Mouse (Mus musculus) spleen, postnatal 36 days (tissue): Measurements from ENCODE around the gene Tmprss6.
A peak's percentile ranks its signal among the peaks of the same experiment; 100 is the strongest.

Experiments
- DNase-seq, 2 experiments: peaks; one replicate each; pipeline ENCODE4 v3.0.0; 2022; ENCODE audit warnings: low spot score in 2 of 2, mixed read lengths in 1 of 2

Tmprss6 gene

GRCm38 (mm10) chr15:78447746-78448535, 20.5 kb downstream of the Tmprss6 start:
- DNase-seq = peak; percentile 78 to 85

- DNase-seq = no peak
Observed at GRCm38 (mm10) chr15:78447121-78447520, 21.3 kb downstream of the Tmprss6 start.

GRCm38 (mm10) chr15:78443857-78444256, 24.6 kb downstream of the Tmprss6 start:
- DNase-seq = no peak

GRCm38 (mm10) chr15:78442231-78442630, 26.2 kb downstream of the Tmprss6 start:
- DNase-seq = no peak

GRCm38 (mm10) chr15:78438973-78439372, 29.5 kb downstream of the Tmprss6 start:
- no peak for DNase-seq

GRCm38 (mm10) chr15:78438505-78438904, 29.9 kb downstream of the Tmprss6 start:
- DNase-seq = no peak

- no peak for DNase-seq
Observed at GRCm38 (mm10) chr15:78438018-78438394, 30.4 kb downstream of the Tmprss6 start.

- DNase-seq = no peak
Observed at GRCm38 (mm10) chr15:78437237-78438017, 31.0 kb downstream of the Tmprss6 start.

GRCm38 (mm10) chr15:78436380-78437192, 31.8 kb downstream of the Tmprss6 start:
- peak in 1 of 2 experiments; percentile 35 for DNase-seq

- no peak for DNase-seq
Observed at GRCm38 (mm10) chr15:78435681-78436080, 32.8 kb downstream of the Tmprss6 start.

- no peak for DNase-seq
Observed at GRCm38 (mm10) chr15:78434896-78435520, 33.4 kb downstream of the Tmprss6 start.

GRCm38 (mm10) chr15:78431541-78432121, 36.8 kb downstream of the Tmprss6 start:
- DNase-seq = no peak

- no peak for DNase-seq
Observed at GRCm38 (mm10) chr15:78430874-78431273, 37.6 kb downstream of the Tmprss6 start.

- no peak for DNase-seq
Observed at GRCm38 (mm10) chr15:78429871-78430622, 38.4 kb downstream of the Tmprss6 start.

- no peak for DNase-seq
Observed at GRCm38 (mm10) chr15:78429139-78429459, 39.3 kb downstream of the Tmprss6 start.

GRCm38 (mm10) chr15:78428391-78429138, 39.9 kb downstream of the Tmprss6 start, which contains the start of gene Kctd17:
Gene Kctd17 (plus strand): TSS chr15:78428564.
- DNase-seq = no peak

GRCm38 (mm10) chr15:78425230-78425629, 43.2 kb downstream of the Tmprss6 start:
- DNase-seq = no peak

GRCm38 (mm10) chr15:78424507-78424906, 43.9 kb downstream of the Tmprss6 start:
- DNase-seq = no peak

- DNase-seq = peak; percentile 73 to 82
Observed at GRCm38 (mm10) chr15:78422046-78422956, 46.1 kb downstream of the Tmprss6 start.
